Mouse (Mus musculus) intestine, embryonic 14.5 days (tissue): ENCODE measurements around the gene Slc25a35. TPM values are rescaled to one million over a fixed set of nuclear protein-coding genes. Genes with fewer than 3 reads are reported as not detected.
"Not testable (repeated sequence)": the region's sequence is repeated elsewhere in the genome, so short reads cannot be mapped to it uniquely, and the experiment has no call there.

Experiments used
- ATAC-seq: fragments of 200-750 bp; cut with Nextera tagmentation; replicated peaks from 2 replicates; pipeline ENCODE4 v1.8.0; 2017; ENCODE audit warnings: low read depth, moderate number of reproducible peaks, moderate TSS enrichment, moderate library complexity; ENCODE audit not compliant: low FRiP score, low TSS enrichment
- DNase-seq: peaks from one replicate; pipeline ENCODE4 v3.0.0-alpha.2; 2018; ENCODE audit warnings: low spot score
- H3K27ac ChIP-seq: fragments of 300-500 bp; sonication (generic); 2 replicates; pipeline ENCODE4 v1.5.1; 2014; ENCODE audit warnings: low read depth, mild to moderate bottlenecking, control low read depth
- H3K27me3 ChIP-seq: fragments of 300-500 bp; sonication (generic); replicated peaks from 2 replicates; pipeline ENCODE4 v1.6.1; 2014; ENCODE audit warnings: low read length, control low read depth; ENCODE audit not compliant: control insufficient read depth, insufficient read depth
- H3K36me3 ChIP-seq: fragments of 300-500 bp; sonication (generic); 2 replicates; pipeline ENCODE4 v1.6.1; 2014; ENCODE audit warnings: low read length, control low read depth; ENCODE audit not compliant: control insufficient read depth, insufficient read depth
- H3K4me1 ChIP-seq: fragments of 300-500 bp; sonication (generic); replicated peaks from 2 replicates; pipeline ENCODE4 v1.6.1; 2014; ENCODE audit warnings: low read length, control low read depth, mixed read lengths; ENCODE audit not compliant: control insufficient read depth, insufficient read depth
- H3K4me2 ChIP-seq: fragments of 300-500 bp; sonication (generic); 2 replicates; pipeline ENCODE4 v1.6.1; 2014; ENCODE audit warnings: low read length
- H3K4me3 ChIP-seq: fragments of 300-500 bp; sonication (generic); 2 replicates; pipeline ENCODE4 v1.5.1; 2014; ENCODE audit warnings: low read depth, low read length, control low read depth, mixed read lengths
- H3K9ac ChIP-seq: fragments of 300-500 bp; sonication (generic); 2 replicates; pipeline ENCODE4 v1.6.1; 2014; ENCODE audit warnings: mild to moderate bottlenecking, low read length
- H3K9me3 ChIP-seq: fragments of 300-500 bp; sonication (generic); 2 replicates; pipeline ENCODE4 v1.6.1; 2016; ENCODE audit warnings: low read length, control low read depth; ENCODE audit not compliant: control insufficient read depth
- whole genome bisulfite sequencing: fragments of 180-500 bp; shearing (Covaris S2); extraction: QIAGEN DNeasy Blood & Tissue Kit; methylation state at CpG from one replicate; pipeline ENCODE4 v1.1.7; 2014; 5-methylcytosine and 5-hydroxymethylcytosine counted together
- polyA plus RNA-seq: library from polyadenylated mRNA; unstranded; fragments of >200 nt; fragmentation: Nextera tagmentation; extraction: Ambion mirVana; gene quantifications from 2 replicates; pipeline ENCODE4 v1.2.1, GENCODE M21; 2014

The Slc25a35 gene
- polyA plus RNA-seq, 1 experiment from 2014 or later, result 3.0 TPM

DNA sequence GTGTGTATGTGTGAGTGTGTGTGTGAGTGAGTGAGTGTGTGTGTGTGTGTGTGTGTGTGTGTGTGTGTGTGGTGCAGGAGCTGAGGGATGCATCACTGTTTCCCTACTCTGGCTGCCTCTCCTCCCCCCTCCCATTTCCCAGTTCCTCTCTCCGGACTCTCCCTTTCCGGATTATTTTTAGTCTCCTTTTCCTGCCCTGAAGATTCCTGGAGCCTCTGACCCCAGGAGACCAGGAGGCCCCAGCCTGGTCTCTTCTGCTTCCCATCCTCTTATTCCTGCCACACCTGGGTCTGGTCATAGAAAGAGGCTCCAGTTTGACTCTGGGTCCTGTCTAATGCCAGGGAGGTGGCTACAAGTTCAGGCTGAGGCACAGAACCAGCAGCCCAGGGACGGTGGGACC, 11.8 kb upstream of the Slc25a35 start:
- no peaks in the 10 kb centered on the region for H3K36me3 ChIP-seq
- no peak for DNase-seq

GRCm38 (mm10) chr11:68956697-68957096, 11.2 kb upstream of the Slc25a35 start:
- no peak for DNase-seq
- no peak for ATAC-seq
- 34% methylated on average over 13 of the region's 13 CpGs for WGBS

More for the DNA sequence above, 11.8 kb upstream of the Slc25a35 start:
- Histone ChIP-seq H3K4me2 (peak overlapping the region; percentile 13; the same call in 1 of the 2 replicates), H3K9me3 (no peaks in the 10 kb centered on the region), H3K4me3 (peak overlapping the region; percentile 8; the same call in 1 of the 2 replicates), H3K27ac (no peak overlapping the region), H3K4me1 (peaks cover 4% of the 10 kb centered on the region; the same call in 1 of the 2 replicates), H3K9ac (0 out of 2 replicates have a peak overlapping the region, but pooled peaks have one; percentile 13), H3K27me3 (peaks cover 42% of the 10 kb centered on the region)
- ATAC-seq, result no peak
- WGBS, result 25% methylated on average over 1 of the region's 3 CpGs

GRCm38 (mm10) chr11:68957308-68957707, 10.6 kb upstream of the Slc25a35 start, which contains the start of gene Arhgef15:
Gene Arhgef15, minus strand, starts transcription at chr11:68957480.
- H3K27me3 ChIP-seq, result peaks cover 38% of the 10 kb centered on the region
- no peaks in the 10 kb centered on the region for H3K36me3 ChIP-seq
- DNase-seq (no peak), ATAC-seq (no peak)
- peaks cover 4% of the 10 kb centered on the region; the same call in 1 of the 2 replicates for H3K4me1 ChIP-seq
- H3K4me3 ChIP-seq, result peak within 1 kb of the TSS; percentile 8; the same call in 1 of the 2 replicates
- H3K9ac ChIP-seq, result 0 out of 2 replicates have a peak within 1 kb of the TSS, but pooled peaks have one; percentile 13
- H3K4me2 ChIP-seq, result 0 out of 2 replicates have a peak within 1 kb of the TSS, but pooled peaks have one; percentile 13
- 43% methylated on average over 8 of the region's 8 CpGs for WGBS
- H3K27ac ChIP-seq, result no peak within 1 kb of the TSS
- no peaks in the 10 kb centered on the region for H3K9me3 ChIP-seq

More at GRCm38 (mm10) chr11:68956697-68957096, 11.2 kb upstream of the Slc25a35 start:
- Histone ChIP-seq H3K36me3 (no peaks in the 10 kb centered on the region), H3K9ac (no peak overlapping the region), H3K4me3 (peak overlapping the region; percentile 8; the same call in 1 of the 2 replicates), H3K9me3 (no peaks in the 10 kb centered on the region), H3K27me3 (peaks cover 41% of the 10 kb centered on the region), H3K4me2 (0 out of 2 replicates have a peak overlapping the region, but pooled peaks have one; percentile 13), H3K4me1 (peaks cover 4% of the 10 kb centered on the region; the same call in 1 of the 2 replicates), H3K27ac (no peak overlapping the region)

DNA sequence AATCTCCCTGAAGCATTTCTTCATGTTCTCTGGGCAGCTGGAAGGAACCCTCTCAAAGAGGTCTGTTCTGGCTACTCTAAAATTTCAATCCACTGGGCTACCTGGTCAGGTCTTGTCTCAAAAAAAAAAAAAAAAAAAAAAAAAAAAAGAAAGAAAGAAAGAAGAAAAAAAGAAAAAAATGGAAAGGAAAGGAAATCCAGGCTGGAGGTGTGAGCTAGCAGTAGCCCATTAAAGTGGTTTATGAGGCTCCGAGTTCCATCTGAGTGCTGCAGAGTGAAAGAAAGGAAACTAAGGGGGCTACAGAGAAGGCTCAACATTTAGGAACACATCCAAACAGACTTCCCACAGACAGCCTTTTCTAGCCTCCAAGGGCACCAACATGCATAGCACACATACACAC, 10.0 kb upstream of the Slc25a35 start:
- Histone ChIP-seq H3K4me1 (peaks cover 4% of the 10 kb centered on the region; the same call in 1 of the 2 replicates), H3K27me3 (peaks cover 37% of the 10 kb centered on the region), H3K9me3 (no peaks in the 10 kb centered on the region), H3K36me3 (no peaks in the 10 kb centered on the region), H3K27ac (no peak overlapping the region), H3K4me2 (no peak overlapping the region), H3K4me3 (no peak overlapping the region), H3K9ac (no peak overlapping the region)
- WGBS, result 89% methylated on average over 1 of the region's 1 CpGs
- DNase-seq, result no peak
- ATAC-seq, result no peak

GRCm38 (mm10) chr11:68961596-68961995, 6.3 kb upstream of the Slc25a35 start:
- H3K36me3 ChIP-seq, result no peaks in the 10 kb centered on the region
- WGBS, result 73% methylated on average over 3 of the region's 3 CpGs
- H3K4me3 ChIP-seq, result no peak overlapping the region
- no peak overlapping the region for H3K27ac ChIP-seq
- H3K4me1 ChIP-seq, result no peaks in the 10 kb centered on the region
- H3K9ac ChIP-seq, result no peak overlapping the region
- ATAC-seq (no peak), DNase-seq (no peak)
- H3K27me3 ChIP-seq, result peaks cover 8% of the 10 kb centered on the region; the same call in 1 of the 2 replicates
- H3K4me2 ChIP-seq, result no peak overlapping the region
- H3K9me3 ChIP-seq, result no peaks in the 10 kb centered on the region

- not testable (repeated sequence) for H3K4me1 ChIP-seq, H3K9ac ChIP-seq, H3K27ac ChIP-seq, H3K4me2 ChIP-seq, ATAC-seq, H3K36me3 ChIP-seq, DNase-seq, H3K27me3 ChIP-seq, H3K9me3 ChIP-seq, H3K4me3 ChIP-seq
- WGBS, result 19% methylated on average over 11 of the region's 11 CpGs
These were observed 5.8 kb upstream of the Slc25a35 start for GRCm38 (mm10) chr11:68962159-68962558.

DNA sequence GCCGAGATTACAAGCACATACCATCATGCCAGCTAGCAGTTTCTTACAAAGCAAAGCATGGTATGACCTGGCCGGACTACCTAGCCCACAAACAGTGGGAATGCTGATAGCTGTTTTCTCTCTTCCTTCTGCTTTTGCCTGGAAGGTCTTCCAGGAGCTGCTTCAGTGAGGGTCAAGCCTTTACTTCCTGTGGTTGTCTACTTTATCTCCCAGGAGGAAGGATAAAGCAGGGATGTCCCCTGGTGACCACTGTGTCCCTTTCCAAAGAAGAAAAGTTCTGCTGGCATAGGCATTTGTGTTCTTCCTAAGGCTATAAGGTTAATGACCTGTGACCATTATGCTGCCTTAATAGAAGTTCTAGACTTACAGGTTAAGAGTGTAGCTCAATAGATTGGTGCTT, 4.5 kb upstream of the Slc25a35 start:
- Histone ChIP-seq H3K4me1 (peaks cover 4% of the 10 kb centered on the region; the same call in 1 of the 2 replicates), H3K27ac (no peak overlapping the region), H3K36me3 (no peaks in the 10 kb centered on the region), H3K9me3 (no peaks in the 10 kb centered on the region), H3K9ac (no peak overlapping the region), H3K4me2 (no peak overlapping the region), H3K27me3 (no peaks in the 10 kb centered on the region), H3K4me3 (no peak overlapping the region)
- ATAC-seq (no peak), DNase-seq (no peak)
- WGBS, result 83% methylated on average over 2 of the region's 2 CpGs

DNA sequence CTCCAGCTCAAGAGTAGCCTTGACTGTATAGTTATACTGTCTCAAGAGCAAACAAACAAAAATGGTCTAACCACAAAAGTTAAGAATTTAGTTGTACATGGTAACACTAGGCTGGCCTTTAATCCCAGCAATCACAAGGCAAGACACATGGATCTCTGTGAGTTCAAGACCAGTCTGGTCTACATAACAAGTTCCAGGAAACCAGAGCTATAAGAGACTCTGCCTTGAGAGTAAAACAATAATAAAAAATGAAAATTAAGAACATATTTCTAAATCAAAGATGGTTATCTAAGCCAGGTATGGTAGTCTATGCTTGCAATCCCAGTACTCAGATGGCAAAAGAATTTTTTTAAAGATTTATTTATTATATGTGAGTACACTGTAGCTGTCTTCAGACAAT, 2.9 kb upstream of the Slc25a35 start:
- Histone ChIP-seq H3K36me3 (no peaks in the 10 kb centered on the region), H3K27ac (no peak overlapping the region), H3K4me1 (peaks cover 4% of the 10 kb centered on the region; the same call in 1 of the 2 replicates), H3K4me2 (no peak overlapping the region), H3K9ac (no peak overlapping the region), H3K9me3 (no peaks in the 10 kb centered on the region), H3K27me3 (no peaks in the 10 kb centered on the region), H3K4me3 (no peak overlapping the region)
- no peak for DNase-seq
- no peak for ATAC-seq

DNA sequence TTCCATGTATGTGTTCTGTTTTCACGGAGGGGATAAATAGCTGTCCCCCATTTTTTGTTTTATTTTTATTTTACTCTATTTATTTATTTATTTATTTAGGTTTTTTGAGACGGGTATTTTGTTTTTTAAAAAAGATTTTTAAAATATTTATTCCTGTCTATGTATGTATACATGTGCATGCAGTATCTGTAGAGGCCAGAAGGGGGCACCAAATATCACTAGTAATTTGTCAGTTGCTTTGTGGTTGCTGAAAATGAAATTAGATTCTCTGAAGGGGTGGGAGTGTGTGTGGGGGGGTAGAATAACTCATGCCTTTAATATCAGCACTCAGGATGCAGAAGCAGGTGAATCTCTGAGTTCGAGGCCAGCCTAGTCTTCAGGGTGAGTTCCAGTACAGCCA, 2.1 kb upstream of the Slc25a35 start:
- ATAC-seq (no peak), DNase-seq (peak; percentile 72)
- Histone ChIP-seq H3K4me1 (peaks cover 4% of the 10 kb centered on the region; the same call in 1 of the 2 replicates), H3K9ac (no peak overlapping the region), H3K4me2 (no peak overlapping the region), H3K4me3 (no peak overlapping the region), H3K9me3 (no peaks in the 10 kb centered on the region), H3K36me3 (no peaks in the 10 kb centered on the region), H3K27ac (no peak overlapping the region), H3K27me3 (no peaks in the 10 kb centered on the region)
- WGBS, result 32% methylated on average over 3 of the region's 3 CpGs
